In the genomic region with DNA sequence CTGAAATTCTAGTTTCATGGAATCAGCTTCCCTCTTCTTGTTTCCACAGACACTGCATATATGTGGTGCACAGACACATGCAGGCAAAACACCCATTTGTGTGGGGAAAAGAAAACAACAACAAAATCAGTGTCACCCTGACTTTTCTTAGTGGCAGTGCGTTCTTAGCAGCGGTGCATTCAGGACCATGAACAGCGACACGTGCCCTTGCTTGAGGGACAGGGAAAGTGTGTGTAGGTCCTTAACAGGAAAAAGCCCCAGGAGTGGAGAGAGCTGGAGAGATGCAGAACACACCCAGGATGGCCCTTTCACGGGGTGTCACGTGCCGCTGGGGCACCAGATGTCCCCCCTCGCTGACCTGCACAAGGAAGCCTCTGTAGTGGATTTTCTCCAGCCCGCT, we compare ENCODE assay signal across 9 mouse cellular contexts.
DNase-seq lines count a peak whose midpoint lies in the region.
"Had no signal": no experiment of that assay in that cellular context is flagged by ENCODE, and none has a peak within 500 bp of the region (broad histone marks: within the 10 kb centered on the region; RNA-seq: fewer than 3 reads in every experiment).

No protein-coding gene starts in this region.

- peak; percentile 66 for DNase-seq in kidney, postnatal 10 days
- no peak for DNase-seq in kidney, adult 11 months
- DNase-seq in 416B (ENCODE audit: low read depth) (peak; percentile 47), ES-CJ7 (ENCODE audit: low read depth, low spot score) (peak; percentile 62)
- peak; percentile 39 for DNase-seq in embryo, embryonic 9.5 days (ENCODE audit: extremely low spot score)
- DNase-seq in right cerebral cortex, postnatal 36 days (ENCODE audit: low spot score in 2 of 2) = no peak
- DNase-seq in layer of hippocampus, adult 9-11 months = no peak
- no peak for DNase-seq in left cerebral cortex, adult 11 months (ENCODE audit: low spot score)
- DNase-seq: kidney, adult 2 months had no signal

Comparison
In these comparisons a context has a peak if more than half of its experiments do, and no peak if none do; other contexts are left out.
1. DNase-seq: peak in kidney, postnatal 10 days (single experiment), 416B (single experiment), ES-CJ7 (single experiment) and embryo, embryonic 9.5 days (single experiment); none in kidney, adult 11 months (single experiment), right cerebral cortex, postnatal 36 days (0 of 2), layer of hippocampus, adult 9-11 months (single experiment) and left cerebral cortex, adult 11 months (single experiment).